Mouse (Mus musculus) cerebellum, adult 9-10 months (tissue): ENCODE measurements around the gene Asf1b.

ENCODE experiments used
- DNase-seq: peaks from one replicate; pipeline ENCODE4 v3.0.0; 2022

Asf1b gene

DNA sequence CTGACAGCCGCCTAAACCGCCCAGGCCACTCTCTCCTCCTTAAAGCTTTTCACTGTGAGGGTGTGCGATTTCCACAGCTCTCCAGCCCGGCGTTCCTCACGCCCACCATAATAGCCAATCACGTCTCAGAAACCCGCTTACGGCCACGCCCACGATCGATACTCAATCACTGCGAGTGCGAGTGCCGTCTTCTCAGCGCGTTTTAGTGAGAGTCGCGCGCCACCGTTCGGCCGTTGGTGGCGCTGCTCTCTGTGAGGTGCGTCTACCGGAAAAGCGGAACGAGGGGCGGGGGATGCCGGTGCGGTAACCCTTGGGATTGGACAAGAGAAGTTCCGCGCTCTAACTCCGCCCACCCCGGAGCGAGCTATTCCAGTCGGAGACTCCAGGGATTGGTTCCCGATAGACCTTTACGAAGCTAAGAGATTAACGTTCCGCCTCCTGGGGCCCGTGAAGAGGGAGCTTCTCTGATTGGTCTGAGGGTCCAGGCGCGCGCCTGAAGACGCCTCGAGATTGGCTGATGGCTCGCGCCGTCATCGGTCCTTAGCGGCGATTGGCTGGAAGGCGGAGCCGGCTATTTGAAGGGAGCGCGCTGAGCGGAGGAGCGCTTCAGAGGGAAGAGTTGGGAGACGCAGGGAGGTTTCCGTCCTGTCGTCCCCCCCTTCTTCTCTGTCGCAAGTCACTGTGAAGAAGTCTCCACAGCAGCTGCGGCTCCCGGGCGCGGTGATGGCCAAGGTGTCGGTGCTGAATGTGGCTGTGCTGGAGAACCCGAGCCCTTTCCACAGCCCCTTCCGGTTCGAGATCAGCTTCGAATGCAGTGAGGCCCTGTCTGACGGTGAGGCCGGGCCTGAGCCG is at the start of gene Asf1b, which contains the start of gene Gm10644:
Asf1b (plus strand) TSS at position 402 of the 852 bp plus-strand sequence.
Gm10644 (minus strand) TSS at position 100 of the 852 bp plus-strand sequence.
- peak; percentile 100 for DNase-seq

DNA sequence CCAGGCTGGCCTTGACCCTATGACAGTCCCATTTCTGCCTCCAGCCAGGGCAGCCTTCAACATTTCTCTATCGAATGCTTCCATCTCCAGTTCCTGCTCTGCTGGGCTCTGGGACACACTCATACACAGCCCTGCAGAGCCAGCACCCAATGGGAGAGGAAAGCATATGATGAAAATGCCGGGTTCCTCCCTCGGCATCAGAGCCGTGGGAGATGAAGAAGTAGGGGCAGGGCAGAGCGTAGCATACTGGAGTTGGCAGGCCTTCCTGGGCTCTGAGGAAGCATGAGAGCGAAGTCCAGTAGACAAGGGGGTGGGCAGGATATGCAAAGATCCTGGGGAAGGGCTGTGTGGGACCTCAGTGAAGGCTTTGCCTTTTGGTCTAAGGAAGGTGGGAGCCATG is 46.7 kb upstream of the Asf1b start:
- DNase-seq: no peak

DNA sequence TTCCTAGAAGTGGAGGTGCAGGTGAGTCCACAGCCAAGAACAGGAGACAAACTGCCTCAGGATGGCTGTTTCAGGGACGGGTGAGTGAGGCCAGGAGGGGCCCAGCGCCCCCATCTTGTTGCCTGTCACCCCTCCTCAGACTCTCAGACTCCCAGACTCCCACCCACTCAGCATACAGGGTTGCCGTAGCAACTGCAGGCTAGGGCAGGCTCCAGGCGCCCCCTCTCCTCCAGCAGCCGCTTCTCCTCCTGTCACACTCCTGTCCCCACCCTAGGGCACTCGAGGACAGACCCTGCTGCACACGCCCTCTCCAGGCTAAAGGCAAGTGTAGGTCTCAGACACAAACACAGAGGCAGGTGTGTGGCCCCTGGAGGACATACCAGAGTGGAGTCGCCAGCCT is 46.0 kb upstream of the Asf1b start:
- DNase-seq: no peak

DNA sequence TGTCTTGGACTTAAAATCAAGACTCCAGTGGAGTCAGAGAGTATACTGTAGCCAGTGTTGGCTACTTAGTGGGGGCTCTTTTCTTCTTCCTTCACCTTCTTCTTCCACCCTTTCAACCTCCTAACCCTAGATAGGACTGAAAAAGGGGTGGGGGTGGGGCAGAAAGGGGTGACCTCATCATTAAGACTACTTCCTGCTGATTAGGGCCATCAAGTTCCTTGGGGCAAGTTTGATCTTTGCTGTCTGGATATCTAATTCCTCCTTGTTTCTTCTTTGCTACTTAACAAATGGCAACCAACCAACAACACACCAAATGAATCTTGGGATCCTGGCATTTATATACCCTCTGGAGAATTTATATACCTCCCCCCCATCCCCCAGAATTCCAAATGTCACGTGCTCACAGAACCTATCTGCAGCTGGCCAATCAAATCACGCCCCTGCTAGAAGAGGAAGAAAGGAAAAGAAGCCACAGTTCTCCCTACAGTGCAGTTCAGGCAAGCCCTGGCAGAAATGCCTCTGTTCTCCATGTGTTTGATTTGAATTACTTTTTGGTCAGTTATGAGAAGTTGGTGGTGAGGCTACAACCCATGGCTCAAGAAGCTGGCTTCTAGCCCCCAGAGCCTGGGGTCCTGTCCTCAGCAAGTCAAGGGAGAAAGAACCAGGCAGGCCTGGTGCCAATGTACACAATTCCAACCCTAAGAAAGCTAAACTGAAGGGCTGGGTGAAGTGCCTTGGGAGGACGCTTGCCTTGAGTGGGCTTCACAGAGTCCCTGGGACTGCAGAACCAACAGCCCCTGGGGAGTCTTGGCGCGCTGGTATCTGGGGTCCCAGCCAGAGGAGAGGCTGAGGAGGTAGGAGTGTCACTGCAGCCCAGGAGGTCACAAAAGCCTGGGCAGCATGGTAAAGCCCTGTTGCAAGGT is 43.2 kb upstream of the Asf1b start:
- no peak for DNase-seq

DNA sequence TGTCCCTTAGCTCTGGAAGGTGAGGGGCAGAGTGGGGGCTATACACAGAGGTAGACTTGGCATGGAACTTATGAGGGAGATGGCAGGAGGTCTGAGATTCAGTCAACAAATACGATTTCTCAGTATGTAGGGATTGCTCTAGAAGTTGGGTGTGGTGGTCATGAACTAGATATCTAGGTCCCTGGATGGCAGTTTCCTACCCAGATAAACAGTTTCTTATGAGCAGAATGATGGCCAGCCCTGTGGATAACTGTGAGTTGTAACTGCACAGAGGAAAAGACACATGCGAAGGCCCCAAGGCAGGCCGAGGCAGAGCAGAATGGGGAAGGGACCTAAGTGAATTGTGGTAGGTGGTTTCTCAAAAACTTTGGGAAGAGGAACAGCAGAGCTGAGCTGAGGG is 41.1 kb upstream of the Asf1b start:
- no peak for DNase-seq

DNA sequence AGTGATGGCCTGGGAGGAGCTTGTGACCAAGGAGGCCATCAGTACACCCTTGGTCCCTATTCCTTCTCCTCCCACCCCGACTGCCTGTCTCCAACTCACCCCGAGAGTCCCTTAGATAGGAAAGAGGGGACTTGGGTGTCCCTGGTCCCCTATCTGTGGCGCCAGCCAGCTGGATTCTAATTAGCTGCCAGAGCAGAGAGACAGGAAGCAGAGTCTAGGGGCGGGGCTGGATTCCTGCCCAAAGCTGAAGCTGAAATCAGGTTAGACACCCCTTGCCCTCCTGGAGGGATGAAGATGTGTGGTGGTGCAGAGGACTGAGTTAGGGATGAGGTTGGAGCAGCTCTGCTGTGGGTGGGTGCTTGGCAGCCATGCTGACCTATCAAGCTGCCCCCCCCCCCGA is 40.4 kb upstream of the Asf1b start:
- peak; percentile 59 for DNase-seq

DNA sequence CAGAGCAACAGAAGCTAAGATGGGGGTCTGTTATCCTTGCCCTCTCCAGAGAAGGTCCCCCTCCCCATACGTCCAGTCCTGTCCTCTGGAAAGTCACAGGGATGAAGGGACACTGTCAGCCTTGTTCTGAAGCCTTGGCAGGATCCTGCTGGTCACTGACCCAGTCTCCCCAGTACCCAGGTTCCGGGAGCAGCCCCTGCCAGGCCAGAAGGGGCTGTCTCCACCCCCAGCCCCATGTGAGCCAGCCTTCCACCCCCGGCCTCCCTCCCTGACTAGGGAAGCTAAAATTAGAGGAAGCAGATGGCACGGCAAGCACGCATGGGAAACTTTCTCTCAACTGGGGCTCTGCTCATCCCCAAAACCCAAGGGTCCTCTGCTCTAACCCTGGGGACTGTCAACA is 39.3 kb upstream of the Asf1b start:
- no peak for DNase-seq

DNA sequence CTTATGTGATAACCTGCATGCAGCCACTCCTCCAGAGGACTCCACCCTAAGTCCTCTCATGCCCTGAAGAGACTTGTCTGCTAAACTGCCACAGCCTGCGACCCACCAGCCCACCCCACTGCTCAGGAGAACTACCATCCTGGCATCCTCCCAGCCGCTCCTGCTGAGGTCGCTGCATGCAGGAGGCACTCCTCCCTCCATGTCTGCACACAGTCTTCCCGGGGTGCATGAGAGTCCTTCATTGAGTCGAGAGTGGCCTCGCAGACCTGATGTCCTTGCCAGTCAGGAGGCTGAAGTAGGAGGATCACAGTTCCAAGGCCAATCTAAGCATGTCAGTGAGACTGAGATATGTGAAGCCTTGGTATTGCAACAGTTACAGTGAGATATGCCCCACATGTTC is 37.7 kb upstream of the Asf1b start:
- no peak for DNase-seq

DNA sequence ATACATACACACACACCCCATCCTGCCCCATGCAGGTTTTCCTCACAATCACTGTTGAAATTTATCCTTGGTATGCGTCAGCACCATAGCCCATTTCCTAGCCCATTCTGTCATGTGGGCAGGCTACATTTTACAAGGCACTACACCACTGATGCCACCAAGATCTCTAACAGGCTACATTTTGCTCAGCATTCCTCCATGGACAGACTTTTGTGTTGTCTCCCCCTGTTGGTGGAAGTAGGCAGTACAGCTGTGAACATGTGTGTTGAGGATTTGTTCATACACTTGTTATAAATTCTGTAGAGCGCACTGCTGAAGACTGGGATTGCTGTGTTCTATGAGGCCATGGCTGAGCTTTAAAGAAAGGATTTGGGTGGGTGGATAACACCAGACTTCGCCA is 33.7 kb upstream of the Asf1b start:
- peak; percentile 88 for DNase-seq

DNA sequence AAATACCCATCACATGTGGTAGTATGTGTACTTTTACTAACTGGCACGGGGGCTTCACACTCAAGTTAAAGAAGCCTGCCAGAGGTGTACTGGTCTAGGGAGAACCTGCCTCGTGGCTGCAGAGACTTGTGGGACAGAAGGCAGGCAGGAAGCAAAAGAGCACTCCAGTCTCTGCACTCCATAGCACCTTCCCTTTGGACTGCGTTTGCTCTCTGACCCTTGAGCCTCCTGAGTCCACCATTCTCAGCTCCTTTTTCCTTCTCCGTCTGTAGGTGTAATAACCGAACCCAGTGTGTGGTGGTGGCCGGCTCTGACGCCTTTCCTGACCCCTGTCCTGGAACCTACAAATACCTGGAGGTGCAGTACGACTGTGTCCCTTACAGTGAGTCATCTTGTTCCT is 32.6 kb upstream of the Asf1b start:
- DNase-seq: no peak

DNA sequence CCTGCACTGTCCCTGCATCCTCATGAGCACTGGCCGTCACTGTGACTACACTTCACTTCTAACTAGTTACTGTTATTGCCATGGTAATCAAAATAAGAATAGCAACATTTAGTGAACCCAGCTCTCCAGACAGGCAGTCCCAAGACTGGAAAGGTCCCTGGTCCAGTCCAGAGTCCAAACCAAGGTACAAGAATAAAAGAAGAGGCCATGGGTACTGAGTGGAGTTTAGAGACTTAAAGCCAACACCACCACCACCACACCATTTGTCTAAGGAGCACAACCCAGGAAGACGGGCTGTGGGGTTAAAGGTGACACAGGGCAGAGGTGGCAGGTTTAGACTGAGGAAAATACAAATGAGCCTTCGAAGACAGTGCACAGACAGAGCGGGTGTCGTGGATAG is 30.7 kb upstream of the Asf1b start:
- no peak for DNase-seq

DNA sequence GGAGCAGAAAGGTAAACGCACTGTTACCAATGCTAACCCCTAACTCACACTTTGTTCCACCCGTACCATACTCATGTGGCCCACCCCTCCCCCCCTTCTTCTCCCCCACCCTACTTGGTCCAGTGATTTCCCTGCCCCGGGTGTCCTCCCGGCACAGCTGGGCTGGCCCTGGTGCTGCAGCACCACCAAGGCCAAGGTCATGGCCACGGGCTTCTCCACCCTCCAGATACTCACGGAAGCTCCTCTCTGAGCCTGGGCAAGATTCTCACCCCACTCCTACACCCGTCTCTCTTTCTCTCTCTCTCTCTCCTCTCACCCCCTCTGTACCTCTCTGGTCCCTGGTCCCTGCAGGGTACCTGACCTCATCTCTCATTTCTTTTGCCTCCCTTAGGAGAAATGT is 29.0 kb upstream of the Asf1b start:
- no peak for DNase-seq

DNA sequence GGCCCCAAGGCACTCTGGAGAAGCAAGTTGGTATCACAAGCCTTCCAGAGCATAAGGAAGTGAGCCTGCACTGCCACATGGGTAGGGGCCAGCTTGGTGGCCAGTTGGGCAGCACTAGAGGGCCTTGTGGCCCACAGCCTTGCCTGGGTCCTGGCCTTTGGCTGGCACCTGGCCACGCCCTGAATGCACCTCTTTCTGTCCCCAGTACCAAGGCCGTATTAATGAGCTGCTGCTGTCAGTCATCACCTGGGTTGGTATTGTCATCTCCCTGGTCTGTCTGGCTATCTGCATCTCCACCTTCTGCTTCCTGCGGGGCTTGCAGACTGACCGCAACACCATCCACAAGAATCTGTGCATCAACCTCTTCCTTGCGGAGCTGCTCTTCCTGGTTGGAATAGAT is 21.1 kb upstream of the Asf1b start:
- no peak for DNase-seq

DNA sequence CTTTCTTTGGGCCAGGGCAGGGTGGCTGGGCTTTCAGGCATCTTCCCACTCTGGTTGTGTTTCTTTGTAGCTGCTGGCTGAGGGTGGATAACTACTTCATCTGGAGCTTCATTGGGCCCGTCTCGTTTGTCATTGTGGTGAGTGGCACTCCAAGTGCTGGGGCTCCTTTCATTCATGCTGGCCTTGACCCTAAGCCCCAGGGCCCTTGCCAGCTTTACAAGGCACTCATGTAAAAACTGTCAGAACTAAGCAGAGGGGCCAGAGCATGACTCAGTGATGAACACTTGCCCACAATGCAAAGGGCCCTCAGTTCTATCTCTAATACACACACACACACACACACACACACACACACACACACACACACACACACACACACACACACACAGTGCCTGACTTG is 20.3 kb upstream of the Asf1b start:
- no peak for DNase-seq

DNA sequence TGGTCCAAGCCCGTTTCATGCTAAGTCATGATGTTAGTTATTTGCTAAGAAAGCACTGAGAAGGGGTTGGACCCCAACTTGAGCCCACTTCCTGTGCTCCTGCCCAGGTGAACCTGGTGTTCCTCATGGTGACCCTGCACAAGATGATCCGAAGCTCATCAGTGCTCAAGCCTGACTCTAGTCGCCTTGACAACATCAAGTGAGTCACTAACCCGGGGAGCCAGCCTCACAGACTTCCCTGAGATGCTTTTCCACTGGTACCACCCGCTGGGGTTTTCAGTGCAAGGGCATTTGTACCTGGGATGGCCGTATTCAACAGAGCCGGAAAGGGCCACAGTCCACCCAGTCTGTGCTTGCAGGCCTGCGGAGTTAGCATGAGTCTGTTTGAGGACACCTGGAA is 19.9 kb upstream of the Asf1b start:
- DNase-seq: no peak

DNA sequence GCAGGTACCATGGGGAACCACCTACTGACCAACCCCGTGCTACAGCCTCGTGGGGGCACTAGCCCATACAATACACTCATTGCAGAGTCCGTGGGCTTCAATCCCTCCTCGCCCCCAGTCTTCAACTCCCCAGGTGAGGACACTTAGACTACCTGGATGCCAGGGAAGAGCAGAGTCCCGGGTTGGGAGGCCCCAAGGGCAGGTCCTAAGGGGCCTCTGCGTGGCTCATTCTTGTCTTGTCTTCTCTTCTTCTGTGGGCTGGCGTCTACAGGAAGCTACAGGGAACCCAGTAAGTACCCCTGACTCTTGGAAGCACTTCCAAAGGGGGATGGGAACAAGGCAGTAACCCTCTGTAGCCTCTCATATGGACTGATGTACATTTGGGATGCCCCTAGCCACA is 17.7 kb upstream of the Asf1b start:
- no peak for DNase-seq

DNA sequence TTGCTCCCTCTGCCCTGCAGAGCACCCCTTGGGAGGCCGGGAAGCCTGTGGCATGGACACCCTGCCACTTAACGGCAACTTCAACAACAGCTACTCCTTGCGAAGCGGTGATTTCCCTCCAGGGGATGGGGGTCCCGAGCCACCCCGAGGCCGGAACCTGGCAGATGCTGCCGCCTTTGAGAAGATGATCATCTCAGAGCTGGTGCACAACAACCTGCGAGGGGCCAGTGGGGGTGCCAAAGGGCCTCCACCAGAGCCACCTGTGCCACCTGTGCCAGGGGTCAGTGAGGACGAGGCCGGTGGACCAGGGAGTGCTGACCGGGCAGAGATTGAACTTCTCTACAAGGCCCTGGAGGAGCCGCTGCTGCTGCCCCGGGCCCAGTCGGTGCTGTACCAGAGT is 17.0 kb upstream of the Asf1b start:
- DNase-seq: no peak

DNA sequence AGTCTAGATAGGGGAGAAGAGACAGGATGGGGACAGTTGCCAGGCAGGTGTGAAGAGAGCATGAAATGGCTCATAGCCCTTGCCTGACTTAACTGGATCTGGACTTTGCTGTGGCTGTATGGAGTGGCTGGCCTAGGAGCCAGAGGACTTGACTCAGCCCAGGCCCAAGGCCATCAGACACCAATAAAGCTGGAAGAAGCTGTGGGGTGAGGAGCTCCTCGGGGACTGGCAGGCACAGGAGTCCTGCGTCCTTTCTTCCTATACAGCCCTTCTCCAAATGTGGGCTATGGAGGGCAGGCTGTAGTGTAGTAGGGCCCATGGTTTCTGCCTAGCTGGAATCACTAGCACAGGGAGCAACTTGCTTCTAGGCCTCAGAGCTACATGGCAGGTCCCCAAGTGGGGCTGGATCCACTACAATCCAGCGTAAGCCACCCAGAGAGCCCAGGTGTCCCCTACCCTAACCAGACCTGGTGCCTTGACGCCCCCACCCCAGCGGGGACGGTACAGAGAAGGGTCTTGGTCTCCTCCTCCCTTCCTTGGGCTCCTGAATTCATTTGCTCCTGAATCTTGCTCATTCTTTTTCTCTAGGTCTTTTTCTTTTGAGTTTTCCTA is 14.1 kb upstream of the Asf1b start:
- no peak for DNase-seq

DNA sequence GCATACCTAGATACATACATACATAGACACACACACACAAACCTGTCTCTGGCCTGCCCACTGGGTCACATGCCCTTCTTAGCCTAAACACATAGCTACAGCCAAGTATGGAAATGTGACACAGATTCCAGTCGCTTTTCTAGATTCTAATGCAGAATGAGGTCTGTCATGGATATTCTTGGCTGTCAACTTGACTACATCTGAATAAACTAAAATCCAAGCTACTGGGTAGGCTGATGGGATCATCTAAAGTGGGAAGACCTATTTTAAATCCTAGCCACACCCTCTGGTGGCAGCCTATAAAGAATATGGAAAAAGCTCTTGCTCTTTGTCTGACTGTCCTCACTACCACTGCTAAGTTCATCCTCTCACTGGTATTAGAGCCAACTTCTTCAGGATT is 12.9 kb upstream of the Asf1b start:
- no peak for DNase-seq

DNA sequence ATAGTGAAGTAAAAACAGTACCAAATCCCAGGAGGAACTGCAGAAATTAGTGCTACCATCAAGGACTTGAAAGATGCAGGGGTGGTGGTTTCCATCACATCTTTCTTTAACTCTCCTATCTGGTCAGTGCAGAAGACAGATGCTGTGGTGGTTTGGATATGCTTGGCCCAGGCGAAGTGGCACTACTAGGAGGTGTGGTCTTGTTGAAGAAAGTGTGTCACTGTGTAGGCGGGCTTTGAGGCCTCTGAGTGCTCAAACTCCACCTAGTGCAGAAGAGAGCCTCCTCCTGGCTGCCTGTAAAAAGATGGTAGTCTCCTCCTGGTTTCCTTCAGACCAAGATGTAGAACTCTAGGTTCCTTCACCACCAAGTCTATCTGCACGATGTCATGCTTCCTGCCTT is 9.8 kb upstream of the Asf1b start:
- no peak for DNase-seq

DNA sequence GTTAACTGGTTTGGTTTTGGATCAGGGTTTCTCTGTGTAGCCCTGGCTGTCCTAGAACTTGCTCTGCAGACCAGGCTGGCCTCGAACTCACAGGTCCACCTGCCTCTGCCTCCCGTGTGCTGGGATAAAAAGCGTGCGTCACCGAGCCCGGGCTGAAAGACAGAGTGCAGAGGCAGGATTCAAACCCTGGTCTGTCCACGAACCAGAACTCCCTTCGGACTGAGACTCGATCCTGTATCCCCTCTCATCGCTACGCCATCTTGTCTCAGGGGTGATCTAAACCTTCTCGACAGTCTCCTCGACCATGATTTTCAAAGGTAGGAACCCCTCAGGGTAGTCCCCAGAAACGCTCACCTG is 580 bp upstream of the Asf1b start:
- no peak for DNase-seq

DNA sequence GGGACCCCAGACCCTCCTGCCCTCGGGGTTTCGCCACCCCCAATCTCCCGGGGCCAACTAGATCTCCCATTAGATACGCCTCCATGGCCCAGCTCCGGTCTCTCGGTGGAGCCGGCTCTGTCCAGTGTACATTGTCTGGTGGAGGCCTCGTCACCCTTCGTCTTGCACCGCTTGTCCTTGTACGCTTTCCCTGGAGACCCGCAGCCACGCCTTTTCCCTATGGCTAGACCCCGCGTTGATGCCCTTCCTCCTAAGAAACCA is 581 bp downstream of the Asf1b start:
- no peak for DNase-seq

DNA sequence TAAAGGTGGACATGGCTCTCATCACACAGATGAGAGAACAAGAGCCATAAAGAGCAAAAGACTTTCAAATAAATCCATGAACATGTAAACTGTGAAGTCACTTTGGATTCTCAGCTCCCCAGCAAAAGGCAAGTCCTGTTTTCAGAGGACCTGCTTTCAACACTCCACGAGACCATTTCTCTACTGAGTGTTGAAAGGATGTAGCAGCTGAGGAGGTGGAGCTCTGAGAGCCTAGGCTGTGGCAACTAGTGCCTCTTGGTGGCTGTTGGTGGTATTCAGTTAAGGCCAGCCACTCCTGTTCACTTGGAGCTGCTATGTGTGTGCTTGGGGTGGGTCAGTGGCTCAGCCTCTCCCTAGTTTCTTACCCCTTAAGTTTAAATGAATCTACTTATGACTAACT is 1.5 kb downstream of the Asf1b start:
- DNase-seq: no peak
